Mouse (Mus musculus) bone marrow macrophage, adult 2 months (primary cell): ENCODE data around the gene Vrk3.

ENCODE experiments used
- CTCF ChIP-seq: IDR thresholded peaks from 2 replicates; pipeline ENCODE4 v1.5.1; 2012; ENCODE audit warnings: low read depth, mild to moderate bottlenecking, low read length, moderate library complexity
- POLR2A ChIP-seq: IDR thresholded peaks from 2 replicates; pipeline ENCODE4 v1.6.1; 2012; ENCODE audit warnings: mild to moderate bottlenecking, low read depth, low read length, borderline replicate concordance

DNA sequence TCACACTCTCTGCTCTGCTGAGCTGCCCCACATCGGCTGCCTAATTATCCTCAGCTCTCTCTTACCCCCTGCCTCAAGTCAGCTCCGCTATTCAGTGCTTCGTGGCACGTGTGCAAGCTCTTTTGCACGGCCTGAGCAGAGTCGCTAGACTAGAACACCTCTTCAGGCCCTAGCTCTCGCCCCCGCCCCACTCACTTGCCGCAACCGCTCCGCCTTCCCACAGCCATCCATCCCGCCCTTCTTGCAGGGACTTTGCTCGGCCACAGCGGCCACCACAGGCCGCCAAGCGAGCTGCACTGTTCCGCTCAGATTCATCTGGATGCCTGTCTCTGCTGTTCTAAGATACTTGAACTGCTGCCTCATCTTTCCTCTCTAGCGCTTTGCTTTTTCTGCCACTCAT is 3.1 kb upstream of the Vrk3 start:
- TF ChIP-seq CTCF (peak; percentile 38; the same call in 1 of the 2 replicates), POLR2A (no peak)
